Mouse (Mus musculus) megakaryocyte, embryonic 14.5 days (primary cell): ENCODE results near the gene Ppp1r12b.

ENCODE experiments used
- FLI1 ChIP-seq: IDR thresholded peaks from 2 replicates; pipeline ENCODE4 v1.6.1; 2012; ENCODE audit warnings: low read length, inconsistent platforms, mixed read lengths
- GATA1 ChIP-seq: IDR thresholded peaks from 3 replicates; pipeline ENCODE4 v1.6.1; 2012; ENCODE audit warnings: mixed read lengths, low read length, inconsistent platforms, borderline replicate concordance

GRCm38 (mm10) chr1:134715092-134715491 is 240.7 kb downstream of the Ppp1r12b start:
- TF ChIP-seq GATA1 (no peak), FLI1 (no peak)
